Mouse (Mus musculus) liver, embryonic 14.5 days (tissue): ENCODE results near the gene Gm36028.

Experiments used
- CTCF ChIP-seq: IDR thresholded peaks from 2 replicates; pipeline ENCODE4 v1.5.1; 2016; ENCODE audit warnings: antibody characterized with exemption, low read depth, control low read depth
- EP300 ChIP-seq: IDR thresholded peaks from 2 replicates; pipeline ENCODE4 v1.6.1; 2016; ENCODE audit warnings: antibody characterized with exemption, low read depth

DNA sequence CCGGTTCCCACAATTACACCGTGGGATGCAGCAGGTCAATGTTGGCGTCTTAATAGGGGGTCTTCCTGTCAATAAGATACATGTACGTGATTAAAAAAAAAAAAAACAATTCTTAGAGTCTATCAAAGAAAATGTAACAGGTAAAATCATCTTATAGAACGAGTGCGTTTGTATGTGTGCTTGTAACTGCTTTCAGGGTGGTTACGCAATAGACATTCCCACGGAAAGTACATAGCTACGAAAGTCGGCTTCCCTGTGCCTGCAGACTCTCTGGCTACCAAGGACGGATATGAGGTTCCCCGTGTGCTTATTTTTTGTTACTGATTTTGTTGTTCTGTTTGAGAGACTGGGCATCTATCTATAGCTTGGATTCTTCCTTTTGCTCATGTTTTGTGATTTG is 17.2 kb downstream of the Gm36028 start:
- TF ChIP-seq CTCF (no peak), EP300 (no peak)
